Mouse (Mus musculus) left cerebral cortex, adult 9 months (tissue): Measurements from ENCODE around the gene Skint10.

Experiments used
- DNase-seq, 2 experiments: peaks; one replicate each; pipeline ENCODE4 v3.0.0; 2022; ENCODE audit warnings: low spot score in 2 of 2

Gene Skint10

GRCm38 (mm10) chr4:112774766-112775165, at the start of gene Skint10:
Skint10 (minus strand) TSS chr4:112774866.
- no peak for DNase-seq

GRCm38 (mm10) chr4:112790646-112791045, 16.0 kb upstream of the Skint10 start:
- no peak for DNase-seq
